Mouse (Mus musculus) megakaryocyte, embryonic 14.5 days (primary cell): ENCODE measurements around the gene Stard3.

Experiments
- FLI1 ChIP-seq: IDR thresholded peaks from 2 replicates; pipeline ENCODE4 v1.6.1; 2012; ENCODE audit warnings: low read length, inconsistent platforms, mixed read lengths
- GATA1 ChIP-seq: IDR thresholded peaks from 3 replicates; pipeline ENCODE4 v1.6.1; 2012; ENCODE audit warnings: mixed read lengths, low read length, inconsistent platforms, borderline replicate concordance

- no peak for TF ChIP-seq FLI1
- TF ChIP-seq GATA1, result no peak
Observed at GRCm38 (mm10) chr11:98319944-98320343, 38.2 kb upstream of the Stard3 start.
